Mouse (Mus musculus) C2C12 (cell line): Measurements from ENCODE around the gene Apod.

Experiments
- CEBPB ChIP-seq: IDR thresholded peaks from one replicate; pipeline ENCODE4 v1.6.1; 2011; ENCODE audit warnings: low read depth, mild to moderate bottlenecking, control low read depth, moderate library complexity
- CTCF ChIP-seq: IDR thresholded peaks from one replicate; pipeline ENCODE4 v1.5.1; 2011; ENCODE audit not compliant: control insufficient read depth, insufficient read depth, insufficient read length
- MAX ChIP-seq: IDR thresholded peaks from one replicate; pipeline ENCODE4 v1.6.1; 2011; ENCODE audit warnings: mild to moderate bottlenecking, control low read depth
- MYOD1 ChIP-seq: IDR thresholded peaks from one replicate; pipeline ENCODE4 v1.6.1; 2011; ENCODE audit warnings: low read depth; ENCODE audit not compliant: control insufficient read depth, insufficient read length
- USF1 ChIP-seq: IDR thresholded peaks from one replicate; pipeline ENCODE4 v1.6.1; 2011; ENCODE audit warnings: low read depth, mild to moderate bottlenecking, control low read depth, moderate library complexity

DNA sequence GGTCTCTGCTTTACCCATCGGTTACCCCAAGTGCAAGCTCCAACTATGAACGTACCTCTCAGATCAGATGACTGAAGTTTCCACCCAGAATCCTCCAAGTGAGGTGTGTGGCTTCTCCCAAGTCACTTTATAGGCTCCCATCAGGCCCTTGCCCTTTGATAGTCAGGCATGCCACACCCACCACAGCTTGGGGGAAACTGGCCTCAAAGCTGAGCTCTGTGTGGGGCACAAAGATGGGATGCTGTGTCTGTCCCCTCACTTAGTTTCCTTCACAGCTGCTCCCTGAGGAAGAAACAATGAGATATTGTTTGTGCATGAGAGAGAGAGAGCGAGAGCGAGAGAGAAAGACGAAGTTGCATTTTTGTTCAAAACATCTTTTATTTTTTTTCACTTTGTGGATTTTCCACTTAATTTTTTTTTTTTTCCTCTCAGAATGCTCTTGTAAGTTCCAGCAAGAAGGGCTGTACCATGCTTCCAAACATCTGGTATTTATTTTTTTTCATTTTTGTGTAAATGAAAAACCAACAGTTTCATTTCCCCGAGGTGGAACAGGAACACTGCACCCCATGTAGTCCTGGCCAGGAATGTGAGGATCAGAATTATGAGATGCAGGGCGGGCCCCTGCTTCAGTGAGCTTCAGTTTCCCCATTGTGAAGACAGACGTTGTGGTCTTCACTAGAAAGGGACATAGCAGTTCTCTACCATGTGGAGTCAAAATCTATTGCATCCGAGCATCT is at the start of gene Apod:
- TF ChIP-seq MAX (no peak), CTCF (no peak), USF1 (no peak), MYOD1 (no peak), CEBPB (no peak)
